Mouse (Mus musculus): Measurements from ENCODE around the gene Mmrn1.

DNA sequence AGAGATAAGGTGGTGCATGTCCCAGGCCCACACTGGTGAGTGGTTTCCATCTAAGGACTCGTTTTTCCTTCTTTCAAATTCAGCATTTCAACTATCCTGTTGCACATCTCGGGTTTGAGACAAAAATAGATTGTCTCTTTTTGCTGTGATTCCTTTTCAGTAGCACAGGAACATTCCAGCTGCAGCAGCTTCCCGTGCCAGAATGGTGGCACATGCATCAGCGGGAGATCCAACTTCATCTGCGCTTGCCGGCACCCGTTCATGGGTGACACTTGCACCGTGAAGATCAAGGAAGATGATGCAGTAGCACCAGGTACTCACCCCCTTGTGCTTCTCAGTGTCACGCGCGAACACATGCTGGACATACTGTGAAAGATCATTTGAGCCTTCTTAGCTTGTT lies 62.1 kb downstream of the Mmrn1 start:
- no peak for TF ChIP-seq CTCF (IDR thresholded peaks at IDR 0.05)
- TF ChIP-seq POLR2A (IDR thresholded peaks at IDR 0.05; ENCODE audit: insufficient read depth, low read depth, low read length), result no peak
